Mouse (Mus musculus) thymus, adult 2 months (tissue): ENCODE results near the gene Smc6. TPM values are rescaled to one million over a fixed set of nuclear protein-coding genes. Genes with fewer than 3 reads are reported as not detected.
A peak's percentile ranks its signal among the peaks of the same experiment; 100 is the strongest.

Experiments used
- DNase-seq: peaks from one replicate; pipeline ENCODE4 v3.0.0; 2021
- H3K27ac ChIP-seq: fragments of 200-500 bp; 2 replicates; pipeline ENCODE4 v1.5.1; 2012; ENCODE audit warnings: low read length, control low read depth; ENCODE audit not compliant: control insufficient read depth, insufficient read depth
- H3K27me3 ChIP-seq: fragments of 200-500 bp; 2 replicates; pipeline ENCODE4 v1.6.1; 2012; ENCODE audit warnings: mild to moderate bottlenecking, low read length, moderate library complexity, mixed read lengths; ENCODE audit not compliant: control insufficient read depth, insufficient read depth
- H3K36me3 ChIP-seq: fragments of 200-500 bp; 2 replicates; pipeline ENCODE4 v1.6.1; 2012; ENCODE audit warnings: mild to moderate bottlenecking, low read length, moderate library complexity; ENCODE audit not compliant: control insufficient read depth, insufficient read depth
- H3K4me1 ChIP-seq: fragments of 200-500 bp; replicated peaks from 2 replicates; pipeline ENCODE4 v1.6.1; 2012; ENCODE audit warnings: low read length; ENCODE audit not compliant: control insufficient read depth, insufficient read depth
- H3K4me3 ChIP-seq: fragments of 200-500 bp; 2 replicates; pipeline ENCODE4 v1.5.1; 2012; ENCODE audit warnings: mild to moderate bottlenecking, low read length, control low read depth, moderate library complexity; ENCODE audit not compliant: control insufficient read depth, insufficient read depth
- CTCF ChIP-seq: fragments of 200-500 bp; IDR thresholded peaks from 2 replicates; pipeline ENCODE4 v1.5.1; 2012; ENCODE audit warnings: mild to moderate bottlenecking, control low read depth, low read length, moderate library complexity, borderline replicate concordance; ENCODE audit not compliant: control insufficient read depth, poor library complexity, insufficient read depth; ENCODE audit errors: extremely low read depth
- POLR2A ChIP-seq: fragments of 200-500 bp; IDR thresholded peaks from 2 replicates; pipeline ENCODE4 v1.6.1; 2012; ENCODE audit warnings: mild to moderate bottlenecking, low read length, control low read depth, moderate library complexity; ENCODE audit not compliant: control insufficient read depth, poor library complexity, insufficient read depth; ENCODE audit errors: extremely low read depth
- WGBS: fragments of 180-500 bp; shearing (Covaris S2); methylation state at CpG from one replicate; pipeline ENCODE4 v1.1.7; 2018; 5-methylcytosine and 5-hydroxymethylcytosine counted together
- polyA plus RNA-seq: library from polyadenylated mRNA; depleted of rRNA; stranded (reverse); fragments of >200 nt; gene quantifications from 2 replicates; pipeline ENCODE4 v1.2.3, GENCODE M21; 2012; rRNA removed

The Smc6 gene
- polyA plus RNA-seq = 11.3 and 14.3 TPM in 2 replicates

DNA sequence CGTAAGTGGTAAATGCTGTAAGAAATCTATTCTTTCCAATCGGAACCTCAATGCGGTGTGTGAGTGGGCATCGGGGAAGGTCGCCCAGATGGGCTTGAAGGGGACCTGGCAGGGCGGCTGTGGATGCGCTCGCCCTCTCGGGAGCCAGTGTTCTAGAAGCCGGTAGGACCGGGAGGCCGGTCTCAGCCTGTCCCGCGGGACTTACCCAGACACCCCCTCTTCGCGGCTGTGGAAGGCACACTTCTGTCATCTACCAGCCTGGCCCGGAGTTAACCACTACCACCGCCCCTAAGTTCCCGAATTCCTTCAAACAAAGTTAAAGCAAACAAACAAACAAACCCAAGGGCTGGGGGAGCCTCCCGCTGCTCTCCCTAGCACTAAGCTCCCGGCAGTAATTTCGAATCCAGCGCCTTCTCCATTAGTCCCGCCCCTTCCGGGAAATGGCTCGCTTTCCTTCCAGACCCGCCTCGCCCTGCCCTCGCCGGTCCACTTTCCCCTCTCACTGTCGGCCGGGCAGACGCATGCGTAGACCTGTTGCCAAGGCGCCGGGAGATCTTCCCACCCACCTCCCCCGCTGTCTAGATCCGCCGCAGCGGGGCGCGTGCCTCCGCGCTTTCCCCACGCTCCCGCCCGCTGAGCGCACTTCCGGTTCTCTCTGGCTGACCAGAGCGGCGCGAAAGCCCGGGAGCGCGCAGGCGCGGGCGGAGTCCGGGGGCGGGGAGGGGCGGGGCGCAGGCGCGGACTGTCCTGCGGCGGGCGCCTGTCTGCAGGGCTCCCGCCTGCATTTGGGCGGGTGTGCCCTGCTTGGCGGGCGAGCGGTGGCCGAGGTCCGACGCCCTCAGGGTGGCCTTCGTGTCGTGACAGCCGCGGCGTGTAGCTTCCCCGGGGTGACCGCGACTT is at the start of gene Smc6, which contains the start of gene Gen1:
TSS of gene Smc6 (plus strand) at position 505 of the 900 bp plus-strand sequence.
TSS of gene Gen1 (minus strand) at position 420 of the 900 bp plus-strand sequence.
- Histone ChIP-seq H3K27me3 (no peaks in the 10 kb centered on the region), H3K36me3 (no peaks in the 10 kb centered on the region; the same call in 1 of the 2 replicates), H3K4me3 (peak within 1 kb of the TSS; percentile 76), H3K27ac (peak within 1 kb of the TSS; percentile 12; the same call in 1 of the 2 replicates), H3K4me1 (peaks cover 5% of the 10 kb centered on the region; the same call in 1 of the 2 replicates)
- under 1% methylated on average over 82 of the region's 83 CpGs for WGBS
- DNase-seq = peak; percentile 88
- peak; percentile 74 for TF ChIP-seq POLR2A
- TF ChIP-seq CTCF = 0 out of 2 replicates have a peak, but pooled peaks have one; percentile 22

DNA sequence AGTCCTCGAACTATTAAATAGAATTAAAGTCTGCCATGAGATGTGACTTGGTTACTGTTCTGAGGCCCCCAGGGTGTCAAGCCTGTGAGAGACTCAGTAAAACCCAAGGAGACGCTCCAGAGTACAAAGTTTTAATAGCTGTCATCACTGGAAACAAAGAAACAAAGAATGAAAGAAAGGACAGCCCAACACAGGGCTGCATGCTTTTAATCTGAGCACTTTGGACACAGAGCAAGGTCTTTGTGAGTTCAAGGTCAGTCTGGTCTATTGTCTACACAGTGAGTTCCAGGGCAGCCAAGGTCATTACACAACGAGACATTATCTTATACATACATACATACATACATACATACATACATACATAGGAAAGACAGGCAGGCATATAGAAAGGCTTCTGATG is 49.2 kb upstream of the Smc6 start:
- no peak for DNase-seq
- WGBS = 96% methylated on average over 3 of the region's 3 CpGs
- Histone ChIP-seq H3K36me3 (no peaks in the 10 kb centered on the region), H3K27me3 (no peaks in the 10 kb centered on the region), H3K4me1 (no peaks in the 10 kb centered on the region; the same call in 1 of the 2 replicates), H3K4me3 (no peak overlapping the region), H3K27ac (no peak overlapping the region)
- TF ChIP-seq CTCF (no peak), POLR2A (no peak)

- Histone ChIP-seq H3K4me1 (no peaks in the 10 kb centered on the region; the same call in 1 of the 2 replicates), H3K4me3 (no peak overlapping the region), H3K36me3 (no peaks in the 10 kb centered on the region), H3K27me3 (no peaks in the 10 kb centered on the region), H3K27ac (no peak overlapping the region)
- WGBS = 24% methylated on average over 7 of the region's 7 CpGs
- TF ChIP-seq POLR2A (no peak), CTCF (no peak)
- no peak for DNase-seq
Measured at GRCm38 (mm10) chr12:11217726-11218250, 47.9 kb upstream of the Smc6 start.

GRCm38 (mm10) chr12:11221524-11222330 is 44.0 kb upstream of the Smc6 start:
- Histone ChIP-seq H3K27me3 (no peaks in the 10 kb centered on the region), H3K4me1 (no peaks in the 10 kb centered on the region), H3K4me3 (no peak overlapping the region), H3K36me3 (no peaks in the 10 kb centered on the region), H3K27ac (no peak overlapping the region)
- DNase-seq = no peak
- 88% methylated on average over 20 of the region's 20 CpGs for WGBS
- TF ChIP-seq POLR2A (no peak), CTCF (no peak)

DNA sequence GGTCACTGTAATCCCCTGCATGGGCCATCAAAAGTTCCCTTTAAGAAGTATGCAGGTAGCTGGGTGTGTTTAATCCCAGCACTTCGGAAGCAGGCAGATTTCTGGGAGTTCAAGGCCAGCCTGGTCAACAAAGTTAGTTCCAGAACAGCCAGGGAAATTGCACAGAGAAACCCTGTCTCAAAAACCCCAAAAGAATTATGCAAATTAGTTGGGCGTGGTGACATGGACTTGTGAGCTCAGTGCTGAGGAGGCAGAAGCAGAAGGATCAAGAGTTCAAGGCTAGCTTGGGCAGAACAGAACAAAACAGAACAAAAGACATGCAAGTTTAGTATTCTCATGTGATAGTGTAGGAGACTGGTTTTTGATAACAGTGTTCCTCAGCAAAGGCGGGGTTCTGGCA is 43.1 kb upstream of the Smc6 start:
- H3K27me3 ChIP-seq = no peaks in the 10 kb centered on the region
- H3K27ac ChIP-seq = no peak overlapping the region
- no peak overlapping the region for H3K4me3 ChIP-seq
- H3K4me1 ChIP-seq = no peaks in the 10 kb centered on the region
- 81% methylated on average over 3 of the region's 3 CpGs for WGBS
- TF ChIP-seq POLR2A (no peak), CTCF (no peak)
- DNase-seq = no peak
- H3K36me3 ChIP-seq = no peaks in the 10 kb centered on the region

DNA sequence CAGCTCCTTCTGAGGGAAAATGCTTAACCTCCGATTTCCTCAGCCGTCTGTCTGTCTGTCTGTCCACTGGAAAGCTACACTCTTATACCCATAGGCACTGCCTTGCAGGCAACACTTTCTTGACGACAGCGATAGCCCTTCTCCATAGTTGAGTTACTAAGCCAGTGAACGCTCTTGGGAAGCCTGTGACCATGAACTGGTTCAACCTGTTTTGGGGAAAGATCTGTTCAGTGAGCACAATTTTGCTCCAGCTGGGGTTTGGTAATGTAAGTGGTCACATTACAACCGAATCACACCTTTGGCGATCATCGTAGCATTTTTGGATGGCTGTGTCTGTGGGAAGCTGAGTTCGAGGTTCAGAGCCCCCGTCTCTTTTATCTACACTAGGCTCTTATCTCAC is 42.6 kb upstream of the Smc6 start:
- H3K4me1 ChIP-seq = no peaks in the 10 kb centered on the region
- no peak for DNase-seq
- no peaks in the 10 kb centered on the region for H3K27me3 ChIP-seq
- H3K36me3 ChIP-seq = no peaks in the 10 kb centered on the region
- no peak overlapping the region for H3K4me3 ChIP-seq
- no peak overlapping the region for H3K27ac ChIP-seq
- 91% methylated on average over 10 of the region's 10 CpGs for WGBS
- TF ChIP-seq POLR2A (no peak), CTCF (no peak)
